Mouse (Mus musculus) v-Abl transformed pro-B cells (cell line): Measurements from ENCODE around the gene Car6.

Experiments
- in situ Hi-C, 2 experiments: fragments of 400-800 bp; cut with MboI; formaldehyde crosslinking; loops; one replicate each; pipeline ENCODE4 v1.15.1; 2025; ENCODE audit not compliant: unreplicated experiment in 2 of 2

Car6 gene

GRCm38 (mm10) chr4:150201232-150201631 lies at the start of gene Car6:
Car6 (minus strand) TSS chr4:150201332.
- in situ Hi-C loops, result no loop called here

- in situ Hi-C loops, result loop anchor here (5.0 to 25.0 kb wide), 2 partner anchors 62 to 662 kb away; partner anchors contain the start of genes Park7 (in 1 of the 2) and Tnfrsf9 (in 1 of the 2)
These were observed 48.7 kb upstream of the Car6 start for GRCm38 (mm10) chr4:150249731-150250270.

- in situ Hi-C loops, result loop anchor here in 1 of 2 experiments (5.0 kb wide), 1 partner anchor 62 kb away; no protein-coding TSS in a partner anchor
These were observed 47.8 kb upstream of the Car6 start for GRCm38 (mm10) chr4:150248917-150249316.

GRCm38 (mm10) chr4:150248009-150248408 lies 46.9 kb upstream of the Car6 start:
- in situ Hi-C loops, result loop anchor here in 1 of 2 experiments (5.0 kb wide), 1 partner anchor 61 kb away; no protein-coding TSS in a partner anchor

- in situ Hi-C loops, result loop anchor here in 1 of 2 experiments (5.0 kb wide), 1 partner anchor 59 kb away; no protein-coding TSS in a partner anchor
These were observed 44.7 kb upstream of the Car6 start for GRCm38 (mm10) chr4:150245876-150246275.

- in situ Hi-C loops, result no loop called here
These were observed 41.6 kb upstream of the Car6 start for GRCm38 (mm10) chr4:150242745-150243144.

GRCm38 (mm10) chr4:150241708-150242107 lies 40.6 kb upstream of the Car6 start:
- in situ Hi-C loops, result no loop called here

- in situ Hi-C loops, result no loop called here
These were observed 39.3 kb upstream of the Car6 start for GRCm38 (mm10) chr4:150240381-150240886.

- in situ Hi-C loops, result no loop called here
These were observed 38.8 kb upstream of the Car6 start for GRCm38 (mm10) chr4:150239951-150240368.

GRCm38 (mm10) chr4:150239503-150239902 lies 38.4 kb upstream of the Car6 start:
- in situ Hi-C loops, result no loop called here

- in situ Hi-C loops, result no loop called here
These were observed 38.0 kb upstream of the Car6 start for GRCm38 (mm10) chr4:150239087-150239480.

GRCm38 (mm10) chr4:150238433-150239086 lies 37.4 kb upstream of the Car6 start:
- in situ Hi-C loops, result no loop called here

- in situ Hi-C loops, result no loop called here
These were observed 36.7 kb upstream of the Car6 start for GRCm38 (mm10) chr4:150237636-150238361.

- in situ Hi-C loops, result no loop called here
These were observed 35.7 kb upstream of the Car6 start, which contains the start of gene Eno1 for GRCm38 (mm10) chr4:150236521-150237481. Eno1 (plus strand) TSS chr4:150236721.

- in situ Hi-C loops, result no loop called here
These were observed 34.9 kb upstream of the Car6 start for GRCm38 (mm10) chr4:150236031-150236430.

GRCm38 (mm10) chr4:150235585-150235984 lies 34.5 kb upstream of the Car6 start:
- in situ Hi-C loops, result no loop called here

- in situ Hi-C loops, result no loop called here
These were observed 33.6 kb upstream of the Car6 start for GRCm38 (mm10) chr4:150234599-150235327.

- in situ Hi-C loops, result no loop called here
These were observed 30.7 kb upstream of the Car6 start for GRCm38 (mm10) chr4:150231871-150232270.
